Mouse (Mus musculus) kidney, adult 2 months (tissue): ENCODE measurements around the gene Ppef2. TPM values are rescaled to one million over a fixed set of nuclear protein-coding genes. Genes with fewer than 3 reads are reported as not detected.
A peak's percentile ranks its signal among the peaks of the same experiment; 100 is the strongest.

Experiments
- DNase-seq: peaks from one replicate; pipeline ENCODE4 v3.0.0; 2021
- H3K27ac ChIP-seq: fragments of 200-500 bp; 2 replicates; pipeline ENCODE4 v1.5.1; 2012; ENCODE audit warnings: low read depth, low read length, control low read depth, inconsistent platforms; ENCODE audit not compliant: insufficient read depth
- H3K27me3 ChIP-seq: fragments of 200-500 bp; replicated peaks from 2 replicates; pipeline ENCODE4 v1.6.1; 2012; ENCODE audit warnings: mild to moderate bottlenecking, moderate library complexity, low read length, inconsistent platforms; ENCODE audit not compliant: control insufficient read depth, insufficient read depth
- H3K36me3 ChIP-seq: fragments of 200-500 bp; 2 replicates; pipeline ENCODE4 v1.6.1; 2012; ENCODE audit warnings: mild to moderate bottlenecking, moderate library complexity, low read length, inconsistent platforms; ENCODE audit not compliant: control insufficient read depth, insufficient read depth
- H3K4me1 ChIP-seq: fragments of 200-500 bp; 2 replicates; pipeline ENCODE4 v1.6.1; 2011; ENCODE audit warnings: low read length; ENCODE audit not compliant: control insufficient read depth, insufficient read depth
- H3K4me3 ChIP-seq: fragments of 200-500 bp; 2 replicates; pipeline ENCODE4 v1.5.1; 2011; ENCODE audit warnings: mild to moderate bottlenecking, low read depth, low read length, control low read depth; ENCODE audit not compliant: insufficient read depth
- CTCF ChIP-seq: fragments of 200-500 bp; conservative IDR thresholded peaks from 2 replicates; pipeline ENCODE4 v1.5.1; 2011; ENCODE audit warnings: low read depth, mild to moderate bottlenecking, control low read depth, low read length, moderate library complexity, mixed read lengths; ENCODE audit not compliant: insufficient read depth, insufficient read length
- POLR2A ChIP-seq: fragments of 200-500 bp; IDR thresholded peaks from one replicate; pipeline ENCODE4 v1.6.1; 2011; ENCODE audit warnings: low read depth, low read length, control low read depth
- WGBS: fragments of 180-500 bp; shearing (Covaris S2); methylation state at CpG from one replicate; pipeline ENCODE4 v1.1.7; 2018; 5-methylcytosine and 5-hydroxymethylcytosine counted together
- polyA plus RNA-seq: library from polyadenylated mRNA; depleted of rRNA; stranded (reverse); fragments of >200 nt; gene quantifications from 2 replicates; pipeline ENCODE4 v1.2.3, GENCODE M21; 2012

Gene Ppef2
- polyA plus RNA-seq, 1 experiment: 0.45 TPM

DNA sequence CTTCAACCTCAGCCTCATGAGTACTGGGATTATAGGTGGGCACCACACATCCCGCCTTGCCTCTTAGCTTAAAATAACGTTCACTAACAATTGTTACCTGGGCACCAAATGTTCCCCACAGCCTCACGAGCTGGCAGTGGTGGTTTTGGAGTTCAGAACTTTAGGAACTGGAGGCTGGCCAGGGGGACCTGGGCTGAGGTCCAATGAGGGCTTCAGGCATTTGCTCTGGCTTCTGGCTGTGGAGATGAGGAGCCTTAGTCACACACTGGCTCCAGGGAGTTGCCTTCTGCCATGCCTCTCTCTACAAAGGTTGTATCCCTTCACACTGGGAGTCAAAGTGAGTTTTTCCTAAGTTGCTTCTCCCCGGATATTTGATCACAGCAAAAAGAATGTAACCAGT, 26.5 kb upstream of the Ppef2 start:
- DNase-seq: peak; percentile 14
- Histone ChIP-seq H3K4me3 (no peak overlapping the region), H3K36me3 (no peaks in the 10 kb centered on the region), H3K27me3 (no peaks in the 10 kb centered on the region), H3K4me1 (no peaks in the 10 kb centered on the region; the same call in 1 of the 2 replicates), H3K27ac (no peak overlapping the region)
- WGBS: 58% methylated on average over 4 of the region's 4 CpGs
- TF ChIP-seq POLR2A (no peak), CTCF (no peak)

DNA sequence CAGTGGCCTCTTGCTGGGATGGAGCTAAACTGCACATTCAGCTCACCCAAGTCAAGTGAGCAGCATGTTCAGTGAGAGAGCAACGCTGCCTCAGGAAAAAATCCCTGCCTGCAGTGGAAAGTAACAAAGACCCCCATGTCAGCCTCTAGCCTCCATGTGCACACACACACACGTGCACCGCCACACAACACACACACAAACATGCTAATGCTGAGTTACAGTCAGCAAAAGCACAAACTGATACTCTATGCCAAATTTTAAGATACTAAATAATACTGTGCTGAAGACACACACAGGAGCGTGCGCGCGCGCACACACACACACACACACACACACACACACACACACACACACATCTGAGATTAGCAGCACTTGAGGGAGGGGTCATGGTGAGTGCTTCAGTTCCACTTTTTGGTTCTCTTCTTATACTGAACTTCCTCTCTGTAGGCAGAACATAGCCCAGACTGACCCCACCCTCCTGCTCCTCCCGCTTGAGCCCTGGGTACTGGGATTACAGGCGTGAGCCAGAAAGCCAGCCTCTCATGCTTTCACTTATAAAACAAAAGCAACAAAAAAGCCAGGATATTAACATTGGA, 23.0 kb upstream of the Ppef2 start:
- WGBS: 82% methylated on average over 10 of the region's 10 CpGs
- H3K27ac ChIP-seq: no peak overlapping the region
- no peaks in the 10 kb centered on the region for H3K27me3 ChIP-seq
- DNase-seq: peak; percentile 24
- no peak for TF ChIP-seq CTCF
- TF ChIP-seq POLR2A: no peak
- H3K36me3 ChIP-seq: no peaks in the 10 kb centered on the region
- H3K4me1 ChIP-seq: no peaks in the 10 kb centered on the region; the same call in 1 of the 2 replicates
- no peak overlapping the region for H3K4me3 ChIP-seq

DNA sequence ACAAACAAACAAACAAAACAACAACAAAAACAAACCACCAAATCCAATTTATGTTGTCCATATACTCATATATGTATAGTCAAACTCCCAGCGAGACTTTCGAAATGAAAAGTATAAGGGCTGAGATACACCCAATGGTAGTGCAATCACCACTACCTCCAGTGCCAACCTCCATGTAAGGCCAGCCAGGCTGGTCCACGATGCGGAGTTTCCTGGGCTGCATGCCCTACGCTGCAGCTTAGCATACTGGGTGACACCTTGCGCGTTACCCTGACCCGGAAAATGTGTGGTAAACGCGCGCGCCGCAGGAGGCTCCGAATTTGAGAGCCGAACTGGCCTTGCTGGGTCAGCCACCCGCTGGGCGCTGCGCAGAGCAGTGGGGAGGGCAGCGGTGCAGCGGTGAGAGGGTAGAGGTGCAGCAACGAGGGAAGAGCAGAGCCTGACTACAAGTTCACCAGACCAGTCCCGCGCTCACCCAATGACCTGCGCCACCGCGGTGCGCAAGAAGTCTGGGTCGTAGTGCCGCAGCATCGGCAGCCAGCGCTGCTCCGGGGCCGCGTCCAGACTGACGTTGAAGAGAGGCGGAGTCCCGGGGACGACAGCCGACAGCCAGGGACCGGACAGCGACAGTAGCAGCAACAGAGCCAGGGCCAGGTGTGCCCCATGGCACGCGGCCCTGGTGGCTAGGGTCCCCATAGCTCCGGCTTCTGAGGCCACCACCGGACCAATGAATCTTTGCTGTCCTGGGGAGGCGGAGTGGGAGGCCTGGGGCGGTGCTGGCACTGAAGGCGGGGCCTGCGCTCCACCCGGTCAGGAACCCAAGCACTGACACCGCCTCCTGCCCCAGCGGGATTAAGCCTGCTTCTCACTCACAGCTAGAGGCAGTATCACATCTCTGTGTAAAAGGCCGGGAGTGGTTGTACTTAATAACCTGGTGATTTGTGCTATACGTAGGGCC, 21.6 kb upstream of the Ppef2 start, which contains the start of gene Naaa:
Naaa (minus strand) TSS at position 734 of the 958 bp plus-strand sequence.
- Histone ChIP-seq H3K4me1 (no peaks in the 10 kb centered on the region; the same call in 1 of the 2 replicates), H3K27me3 (no peaks in the 10 kb centered on the region), H3K27ac (peak within 1 kb of the TSS; percentile 79), H3K36me3 (no peaks in the 10 kb centered on the region), H3K4me3 (peak within 1 kb of the TSS; percentile 91)
- DNase-seq: peak; percentile 95
- TF ChIP-seq POLR2A: peak; percentile 34
- peak; percentile 61 for TF ChIP-seq CTCF
- 3% methylated on average over 54 of the region's 54 CpGs for WGBS

GRCm38 (mm10) chr5:92270496-92270895, 14.4 kb upstream of the Ppef2 start:
- no peak for DNase-seq
- no peaks in the 10 kb centered on the region for H3K36me3 ChIP-seq
- H3K4me3 ChIP-seq: no peak overlapping the region
- H3K27me3 ChIP-seq: no peaks in the 10 kb centered on the region
- 85% methylated on average over 7 of the region's 7 CpGs for WGBS
- no peak for TF ChIP-seq CTCF
- TF ChIP-seq POLR2A: no peak
- H3K4me1 ChIP-seq: no peaks in the 10 kb centered on the region
- no peak overlapping the region for H3K27ac ChIP-seq

DNA sequence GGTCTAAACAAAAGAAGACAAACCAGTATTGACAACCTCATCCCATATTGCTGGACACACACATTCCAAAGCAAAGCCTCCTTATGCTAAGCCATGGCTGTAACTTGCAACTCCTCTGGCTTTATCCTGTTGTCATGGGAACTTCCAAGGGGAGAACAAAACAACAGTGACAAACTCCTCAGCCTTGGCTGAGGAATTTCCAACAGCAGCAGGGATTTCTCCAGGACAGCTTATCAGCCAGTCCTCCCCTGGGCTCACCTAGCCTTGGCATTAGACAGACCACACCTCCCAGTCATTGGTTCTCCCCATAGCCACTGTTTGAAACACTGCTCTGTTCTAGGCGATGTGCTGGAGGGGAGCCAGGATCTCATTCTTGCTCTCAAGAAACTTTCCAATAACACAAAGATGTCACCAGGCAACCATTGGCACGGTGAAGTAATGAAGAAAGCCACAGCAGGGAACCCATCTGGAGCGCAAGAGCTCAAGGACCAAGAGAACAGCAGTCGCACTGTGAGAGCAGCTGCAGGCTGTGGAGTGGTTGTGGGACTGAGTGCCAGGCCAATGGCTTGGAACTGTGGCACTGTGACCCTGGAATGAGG, 7.8 kb upstream of the Ppef2 start:
- H3K27me3 ChIP-seq: no peaks in the 10 kb centered on the region
- no peak for DNase-seq
- 46% methylated on average over 4 of the region's 4 CpGs for WGBS
- no peaks in the 10 kb centered on the region for H3K4me1 ChIP-seq
- TF ChIP-seq POLR2A (no peak), CTCF (no peak)
- no peak overlapping the region for H3K27ac ChIP-seq
- no peak overlapping the region for H3K4me3 ChIP-seq
- H3K36me3 ChIP-seq: no peaks in the 10 kb centered on the region

DNA sequence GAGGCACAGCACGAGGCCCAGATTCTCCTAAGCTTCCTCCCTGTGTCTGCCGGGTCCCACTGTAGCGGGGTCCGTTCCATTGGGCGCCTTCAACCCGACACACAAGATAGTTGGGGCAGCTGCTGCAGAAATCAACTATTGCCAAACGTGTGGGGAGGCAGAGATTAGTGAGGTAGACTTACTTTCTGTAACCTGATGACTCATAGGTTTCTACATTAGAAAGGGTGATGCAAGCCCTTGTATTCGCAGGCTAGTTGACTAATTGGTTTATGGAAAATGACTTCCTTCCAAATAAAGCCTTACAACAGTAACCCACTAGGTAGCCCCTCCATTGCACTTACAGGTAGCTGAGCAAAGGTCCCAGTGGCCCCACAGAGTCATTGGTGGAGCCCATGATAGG, 6.6 kb upstream of the Ppef2 start:
- H3K36me3 ChIP-seq: no peaks in the 10 kb centered on the region
- WGBS: 84% methylated on average over 8 of the region's 8 CpGs
- H3K4me3 ChIP-seq: no peak overlapping the region
- no peak for DNase-seq
- TF ChIP-seq CTCF (no peak), POLR2A (no peak)
- no peaks in the 10 kb centered on the region for H3K4me1 ChIP-seq
- no peak overlapping the region for H3K27ac ChIP-seq
- H3K27me3 ChIP-seq: no peaks in the 10 kb centered on the region
